Mouse (Mus musculus): Measurements from ENCODE around the gene Vsig8.

Vsig8 gene

DNA sequence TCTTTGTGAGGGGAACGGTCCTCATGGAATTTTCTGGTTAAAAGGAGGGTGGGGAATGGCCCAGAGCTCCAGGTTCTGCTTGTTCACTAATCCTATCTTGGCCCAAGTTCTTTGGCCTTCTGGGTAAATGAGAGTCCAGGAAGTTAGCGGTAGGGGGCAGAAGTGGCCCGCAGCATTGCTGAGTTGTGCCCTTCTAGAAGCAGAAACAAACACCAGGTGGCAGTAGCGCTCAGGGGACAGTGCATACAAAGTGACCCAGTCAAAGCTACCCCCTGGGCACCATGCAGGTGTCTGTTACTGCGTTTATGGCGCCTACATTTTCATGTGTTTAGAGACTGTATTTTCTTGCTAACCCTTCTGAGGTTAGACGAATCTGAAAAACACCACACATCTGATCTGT, 27.0 kb upstream of the Vsig8 start:
- peak; percentile 86 for DNase-seq (ENCODE audit: low read depth, low spot score)

DNA sequence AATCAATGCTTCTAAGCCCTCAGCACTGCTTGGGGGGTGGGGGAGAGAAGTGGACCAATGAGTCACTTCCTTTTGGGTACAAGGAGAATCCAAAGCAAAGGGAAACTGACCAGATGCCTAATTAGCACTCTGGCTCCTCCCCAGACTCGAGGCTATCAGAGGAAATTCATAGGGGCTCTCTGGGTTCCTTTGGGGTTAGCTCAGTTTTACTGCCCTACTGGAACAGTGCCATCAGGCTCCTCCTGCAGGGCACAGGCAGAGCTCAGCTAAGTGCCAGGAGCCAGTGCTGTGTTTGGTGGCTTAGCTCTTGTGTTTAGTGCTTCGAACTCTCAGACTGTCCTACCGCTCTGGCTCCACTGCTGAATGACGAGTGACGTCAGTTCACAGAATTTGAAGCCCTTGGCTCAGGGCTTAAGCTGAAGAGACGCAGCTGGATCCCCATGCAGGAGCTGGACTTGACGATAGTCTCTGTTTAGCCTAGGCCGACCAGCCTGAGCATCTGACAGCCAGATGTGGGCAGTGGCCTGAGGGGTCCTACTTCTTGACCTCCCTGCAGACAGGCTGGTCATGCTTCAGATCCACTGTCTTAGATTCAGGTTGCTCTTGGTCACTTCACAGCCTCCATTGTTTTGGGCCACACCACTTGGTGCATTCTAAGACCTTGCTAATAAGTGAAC, 25.1 kb upstream of the Vsig8 start:
- DNase-seq (ENCODE audit: low read depth, low spot score): no peak

DNA sequence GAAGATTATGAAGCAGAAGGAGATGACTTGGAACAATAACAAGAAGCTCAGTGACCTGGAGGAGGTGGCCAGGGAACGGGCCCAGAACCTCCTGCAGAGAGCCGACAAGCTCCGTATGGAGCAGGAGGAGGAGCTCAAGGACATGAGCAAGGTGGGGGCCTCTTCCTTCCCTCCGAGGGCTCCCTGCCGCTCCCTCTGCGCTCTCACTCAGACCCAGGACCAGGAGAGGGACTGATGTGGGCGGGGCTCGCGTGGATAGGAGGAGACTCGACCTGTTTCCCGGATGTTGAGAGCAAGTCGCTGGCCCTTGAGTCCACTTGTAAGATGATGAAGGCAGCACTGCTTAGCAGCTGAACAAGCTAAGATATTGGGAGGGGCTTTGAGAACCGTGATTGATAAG, 23.2 kb upstream of the Vsig8 start:
- no peak for DNase-seq (ENCODE audit: low read depth, low spot score)

DNA sequence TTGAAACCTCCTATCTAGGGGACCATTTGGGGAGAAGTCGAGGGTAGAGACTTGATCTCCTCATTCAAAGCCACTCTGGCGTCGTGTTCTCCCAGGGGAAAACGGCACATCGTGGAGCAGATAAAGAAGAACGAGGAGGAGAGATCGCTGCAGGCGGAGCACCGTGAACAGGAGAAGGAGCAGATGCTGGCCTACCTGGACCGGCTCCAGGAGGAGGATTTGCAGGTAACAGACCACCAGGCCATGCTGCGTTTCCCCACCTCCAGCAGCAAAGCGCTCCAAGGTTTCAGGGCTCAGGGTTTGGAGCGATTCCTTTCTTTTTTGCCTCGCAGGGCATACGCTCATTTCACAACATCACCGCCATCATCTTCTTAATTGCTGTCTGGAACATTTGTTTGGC, 20.6 kb upstream of the Vsig8 start:
- DNase-seq (ENCODE audit: low read depth, low spot score): no peak

DNA sequence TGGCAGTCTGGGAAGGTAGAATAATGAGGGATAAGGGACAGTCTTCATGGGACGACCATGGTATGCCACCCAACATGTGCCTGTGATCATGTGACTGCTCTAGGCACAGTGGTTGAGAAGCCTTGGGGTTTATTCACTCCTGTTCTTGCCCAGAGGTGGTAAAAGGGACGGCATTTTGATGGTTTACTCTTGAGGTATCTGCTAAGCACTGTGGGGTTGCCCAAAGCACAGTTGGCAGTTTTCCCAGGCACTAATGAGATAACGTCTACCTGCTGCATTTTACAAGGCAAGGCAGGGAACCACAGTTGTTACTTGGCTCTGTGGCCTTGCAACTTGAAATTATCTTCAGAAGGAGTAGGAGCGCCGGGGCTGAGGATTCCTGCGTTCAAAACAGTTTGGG, 15.9 kb upstream of the Vsig8 start:
- no peak for DNase-seq (ENCODE audit: low read depth, low spot score)

DNA sequence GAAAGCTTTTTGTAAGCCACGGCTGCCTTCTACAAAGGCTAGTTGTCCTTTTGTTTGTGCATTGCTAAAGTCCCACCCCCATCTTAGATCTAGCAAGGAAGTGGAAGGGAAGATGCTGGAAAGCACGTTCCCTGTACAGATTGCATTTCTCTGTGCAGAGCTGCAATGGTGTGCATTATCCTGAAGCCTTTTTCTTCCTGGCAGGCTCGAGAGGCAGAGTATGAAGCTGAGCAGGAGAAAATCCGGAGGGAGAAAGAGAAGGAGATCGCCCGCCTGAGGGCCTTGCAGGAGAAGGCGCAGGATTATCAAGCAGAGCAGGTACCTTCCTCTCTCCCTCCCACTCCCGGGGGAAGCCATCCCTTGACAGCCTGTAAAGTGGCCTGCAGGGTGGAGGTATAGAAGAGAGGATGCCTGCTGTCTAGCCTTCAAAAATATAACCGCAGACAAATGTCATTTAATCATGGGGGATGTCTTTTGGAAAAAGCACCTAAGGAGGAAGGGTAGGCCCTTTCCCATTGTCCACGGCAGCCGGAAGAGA, 15.4 kb upstream of the Vsig8 start:
- DNase-seq (ENCODE audit: low read depth, low spot score): no peak

DNA sequence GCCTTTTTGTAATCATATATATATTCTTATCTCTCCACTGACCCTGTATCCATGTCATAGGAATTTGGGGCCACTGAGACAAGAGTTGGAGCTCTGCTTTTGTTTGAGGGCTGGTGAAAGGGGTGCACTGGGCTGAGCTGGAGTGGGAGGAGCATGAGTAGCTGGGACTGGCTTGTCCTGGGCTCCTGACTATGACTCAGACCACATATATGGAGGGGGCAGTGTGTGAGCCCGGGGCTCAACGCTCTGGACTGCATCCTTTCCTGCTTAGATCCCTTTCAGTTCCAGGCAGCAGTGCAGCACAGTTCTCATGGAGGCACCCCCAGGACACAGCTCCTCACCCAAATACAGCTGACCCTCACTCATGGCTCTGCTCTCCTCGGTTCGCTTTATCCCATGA, 9.7 kb upstream of the Vsig8 start:
- DNase-seq (ENCODE audit: low read depth, low spot score): no peak

DNA sequence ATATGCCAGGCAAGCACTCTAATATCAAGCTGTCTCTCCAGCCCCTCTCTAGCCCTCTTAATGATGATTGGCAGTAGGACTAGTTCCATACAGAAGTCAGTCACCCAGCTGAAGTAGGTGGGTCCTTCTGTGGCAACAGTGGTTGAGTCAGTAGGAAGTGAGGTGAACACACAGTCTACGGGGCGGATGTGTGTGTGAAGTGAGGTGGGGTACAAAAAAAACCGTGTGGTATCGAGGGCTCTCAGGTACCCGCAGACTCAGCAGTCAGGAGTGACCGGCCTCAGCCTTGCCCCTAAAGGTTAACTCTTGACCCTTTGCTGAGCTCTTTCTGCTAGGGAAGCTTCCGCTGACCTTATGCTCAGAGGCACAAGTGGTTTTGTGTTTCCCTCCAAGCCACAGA, 7.2 kb upstream of the Vsig8 start:
- peak; percentile 70 for DNase-seq (ENCODE audit: low read depth, low spot score)

DNA sequence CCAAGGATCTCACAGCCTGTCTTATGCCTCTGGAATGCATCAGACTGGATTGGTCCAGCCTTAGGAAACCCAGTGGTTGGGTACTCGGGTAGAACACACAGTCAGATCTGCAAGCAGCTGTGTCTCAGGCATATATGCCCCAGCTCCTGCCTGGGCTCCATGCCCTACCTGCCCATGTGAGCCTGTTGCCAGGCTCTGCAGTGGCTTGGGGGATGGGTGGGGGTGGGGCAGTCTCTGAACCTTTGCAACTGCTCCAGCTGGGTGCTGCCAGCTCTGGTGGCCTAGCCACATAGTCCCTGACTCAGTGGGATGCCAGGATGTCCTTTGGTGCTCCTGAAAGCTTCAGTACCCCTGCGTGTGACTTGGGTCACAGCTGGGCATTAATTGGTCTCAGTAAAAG, 6.4 kb upstream of the Vsig8 start:
- no peak for DNase-seq (ENCODE audit: low read depth, low spot score)

DNA sequence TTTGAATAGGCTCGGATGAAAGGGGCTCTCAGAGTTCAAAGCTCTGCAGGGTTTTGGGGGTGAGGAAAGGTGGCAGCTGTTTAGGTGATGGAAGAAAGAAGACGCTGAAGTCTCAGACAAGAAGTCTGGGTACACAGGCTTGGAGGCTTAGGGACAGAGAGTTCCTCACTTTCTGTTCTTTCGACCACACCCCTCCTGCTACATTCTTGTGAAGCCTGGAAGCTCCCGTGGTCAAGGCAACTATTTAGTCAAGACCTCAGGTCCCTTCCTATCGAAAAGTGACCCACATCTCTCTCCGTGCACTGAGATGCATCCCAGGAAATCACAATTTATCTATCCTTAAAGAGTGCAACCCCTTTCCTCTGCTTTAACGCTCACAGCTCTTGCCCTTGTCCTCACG, 6.0 kb upstream of the Vsig8 start:
- DNase-seq (ENCODE audit: low read depth, low spot score): no peak

DNA sequence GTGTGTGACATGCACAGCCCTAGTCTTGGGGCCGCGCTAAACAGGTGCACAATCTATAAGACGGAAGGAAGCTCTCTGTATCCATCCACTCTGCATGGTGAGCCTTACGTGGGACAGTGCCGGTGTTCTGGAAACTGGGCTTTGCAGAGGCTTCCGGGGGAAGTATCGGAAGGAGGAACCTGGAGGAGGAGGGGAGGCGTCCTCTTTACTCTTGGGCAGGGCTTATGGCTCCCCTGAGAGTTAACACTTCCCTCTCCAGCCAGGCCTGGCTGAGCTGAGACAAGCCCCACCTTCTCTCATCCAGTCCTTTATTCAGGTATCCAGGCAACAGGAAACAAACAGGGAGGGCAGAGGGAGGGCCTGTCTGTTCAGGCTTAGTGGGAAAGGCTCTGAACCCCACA, 5.2 kb upstream of the Vsig8 start:
- peak; percentile 57 for DNase-seq (ENCODE audit: low read depth, low spot score)

DNA sequence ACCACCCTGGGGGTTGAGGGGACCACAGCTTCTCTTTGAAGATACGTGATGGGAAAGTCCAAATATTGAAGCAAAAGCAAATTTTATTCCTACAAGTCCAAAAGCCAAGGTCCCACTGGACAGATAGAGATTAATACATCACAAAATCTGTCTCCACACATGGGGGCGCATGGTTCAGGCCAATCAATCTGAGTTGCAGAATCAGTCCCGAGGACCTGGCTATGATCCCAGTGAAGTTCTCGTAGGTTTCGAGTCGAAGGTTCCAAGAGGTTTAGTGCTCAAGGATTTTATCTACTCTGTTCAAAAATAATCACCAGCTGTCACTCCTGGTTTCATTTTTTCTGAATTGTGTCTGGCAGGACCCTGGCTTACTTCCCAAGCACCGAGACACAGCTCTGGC, 4.7 kb upstream of the Vsig8 start:
- DNase-seq (ENCODE audit: low read depth, low spot score): no peak

DNA sequence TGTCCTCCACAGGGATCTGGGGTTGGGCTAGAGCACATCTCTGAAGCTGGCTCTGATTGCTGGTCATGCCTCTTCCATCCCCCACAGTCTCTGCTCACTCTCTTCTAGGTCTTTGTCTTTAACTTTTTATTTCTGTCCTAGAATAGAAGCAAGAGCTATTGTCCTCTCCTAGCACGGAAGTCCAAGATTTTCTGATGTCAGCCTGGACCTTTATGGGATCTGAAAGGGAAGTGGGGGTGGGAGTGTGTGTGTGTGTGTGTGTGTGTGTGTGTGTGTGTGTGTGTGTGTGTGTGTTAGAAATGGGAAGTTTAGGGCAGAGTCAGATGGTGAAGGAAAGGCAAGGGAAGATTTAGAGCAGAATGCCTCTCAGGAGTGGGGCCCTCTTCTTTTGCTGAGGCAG, 3.1 kb upstream of the Vsig8 start:
- DNase-seq (ENCODE audit: low read depth, low spot score): no peak

DNA sequence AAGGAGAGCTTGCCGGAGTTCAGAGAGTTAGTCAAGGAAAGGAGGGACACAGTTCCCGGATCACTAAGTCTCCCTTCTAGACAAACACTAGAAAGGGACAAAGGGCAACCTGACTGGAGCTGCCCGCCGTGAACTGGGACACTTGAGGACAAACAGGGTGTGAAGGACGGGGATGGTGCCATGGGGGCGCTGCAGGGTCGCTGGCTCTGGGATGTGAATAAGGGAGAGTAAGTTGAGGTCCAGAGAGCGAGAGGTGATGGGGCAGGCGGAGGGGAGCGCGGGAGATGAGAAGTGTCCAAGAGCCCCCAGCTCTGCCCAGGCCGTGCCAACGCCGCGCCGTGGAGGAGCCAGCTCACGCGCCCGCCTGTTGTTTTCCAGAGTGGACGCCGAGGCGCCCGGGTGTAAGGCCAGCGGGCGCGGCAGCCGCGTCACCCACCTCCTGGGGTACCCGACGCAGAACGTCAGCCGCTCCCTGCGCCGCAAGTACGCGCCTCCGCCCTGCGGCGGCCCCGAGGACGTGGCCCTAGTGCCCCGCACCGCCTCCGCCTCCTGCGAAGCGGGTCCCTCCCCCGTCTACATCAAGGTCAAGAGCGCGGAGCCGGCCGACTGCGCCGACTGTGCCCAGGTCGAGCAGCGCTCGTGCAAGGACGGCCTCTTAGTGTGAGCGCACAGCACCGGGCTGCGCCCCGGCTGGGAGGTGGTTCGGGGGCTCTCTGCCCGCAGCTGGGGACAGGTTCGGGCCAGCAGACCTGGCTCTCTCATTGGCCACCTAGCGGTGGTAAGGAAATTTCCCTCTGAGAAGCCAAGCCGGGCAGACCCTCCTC, 7.1 kb downstream of the Vsig8 start:
- peak; percentile 67 for DNase-seq (ENCODE audit: low read depth, low spot score)

DNA sequence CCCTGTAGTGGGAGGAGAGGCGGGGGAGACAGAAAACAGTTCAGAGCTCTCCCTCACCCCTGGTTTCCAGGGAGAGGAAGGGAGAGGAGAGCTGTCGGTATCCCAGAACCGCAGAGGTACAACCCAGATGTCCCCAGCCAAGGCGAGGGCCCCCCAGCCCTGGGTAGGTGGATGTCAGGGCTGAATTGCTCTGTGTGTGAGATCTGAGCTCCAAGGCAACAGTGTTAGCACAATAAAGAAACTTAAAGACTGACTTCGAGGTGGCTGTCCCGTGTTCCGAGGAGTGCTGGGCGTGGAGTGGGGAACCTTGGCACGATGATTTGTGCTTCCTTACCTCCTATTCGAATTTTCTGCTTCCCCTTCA, 7.7 kb downstream of the Vsig8 start:
- no peak for DNase-seq (ENCODE audit: low read depth, low spot score)

DNA sequence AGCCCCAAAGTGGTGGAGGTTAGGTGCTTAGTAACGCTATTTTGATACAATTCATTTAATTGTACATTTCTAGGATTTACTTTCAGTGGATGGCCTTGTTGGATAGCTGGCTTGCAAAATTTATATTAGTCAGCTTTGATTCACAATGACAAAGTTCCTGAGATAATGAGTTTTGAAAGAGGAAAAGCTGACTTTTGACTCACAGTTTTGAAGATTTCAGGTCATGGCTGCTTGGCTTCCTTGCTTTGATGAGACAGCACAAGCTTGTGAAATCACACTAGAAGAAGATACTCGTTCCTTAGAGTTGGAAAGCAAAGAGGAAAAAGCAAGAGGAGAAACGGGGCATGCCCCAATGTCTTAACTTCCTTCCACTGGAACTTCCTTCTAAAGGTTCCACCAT, 10.4 kb downstream of the Vsig8 start:
- DNase-seq (ENCODE audit: low read depth, low spot score): no peak

DNA sequence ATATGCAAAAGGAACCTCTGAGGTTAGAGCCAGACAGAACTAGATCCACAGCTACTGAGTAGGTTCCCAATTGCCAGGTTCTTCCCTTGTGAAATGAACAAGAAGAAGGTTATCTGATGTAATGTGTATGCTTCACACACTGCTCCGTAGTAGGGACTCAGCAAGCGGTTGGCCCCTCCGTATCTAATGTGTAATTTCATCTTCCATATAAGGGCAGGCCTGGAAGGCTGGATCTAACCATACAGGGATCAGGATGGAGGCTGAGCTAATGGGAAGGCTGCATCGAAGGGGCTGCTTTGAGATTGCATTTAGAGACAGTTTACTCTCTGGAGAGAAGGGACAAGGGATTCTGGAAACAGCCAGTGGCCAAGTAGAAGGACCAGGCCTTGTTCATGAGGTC, 12.0 kb downstream of the Vsig8 start:
- no peak for DNase-seq (ENCODE audit: low read depth, low spot score)

DNA sequence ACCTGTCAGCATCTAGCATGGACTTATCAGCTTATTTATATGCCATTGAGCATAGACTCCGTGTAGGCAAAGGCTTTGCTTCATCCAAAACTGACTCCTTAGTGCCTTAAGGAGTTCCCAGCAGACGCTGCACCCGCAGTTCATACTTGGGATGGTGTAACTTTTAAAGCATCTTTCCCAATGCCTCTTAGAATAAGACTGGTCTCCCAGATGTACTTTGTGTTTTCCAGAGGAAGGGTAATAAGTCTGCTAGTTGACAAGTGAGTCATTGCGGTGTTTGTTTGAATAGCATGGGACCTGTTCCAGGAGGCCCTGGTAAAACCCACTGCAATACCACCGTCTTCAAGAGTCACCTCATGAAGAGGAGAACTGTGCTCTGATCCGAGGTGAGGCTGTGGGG, 24.4 kb downstream of the Vsig8 start:
- no peak for DNase-seq (ENCODE audit: low read depth, low spot score)

DNA sequence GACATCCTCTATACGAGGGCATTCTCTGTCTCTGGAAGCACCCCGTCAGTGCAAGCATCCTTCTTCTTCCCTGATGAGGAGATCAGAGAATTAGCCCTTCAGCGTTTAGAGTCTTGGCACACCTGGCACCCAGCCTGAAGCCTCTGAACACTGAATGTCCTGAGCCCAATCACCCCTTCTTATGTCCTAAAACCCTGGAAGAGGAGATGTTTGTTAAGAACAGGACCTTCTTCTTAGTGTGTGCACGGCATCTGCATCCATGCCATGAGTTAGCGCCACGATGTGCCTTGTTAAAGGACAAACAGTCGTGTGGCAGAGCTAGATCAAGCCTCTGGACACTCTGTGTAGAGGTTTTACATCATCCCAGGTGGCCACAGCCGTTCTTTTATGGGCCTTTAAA, 26.7 kb downstream of the Vsig8 start:
- DNase-seq (ENCODE audit: low read depth, low spot score): no peak

DNA sequence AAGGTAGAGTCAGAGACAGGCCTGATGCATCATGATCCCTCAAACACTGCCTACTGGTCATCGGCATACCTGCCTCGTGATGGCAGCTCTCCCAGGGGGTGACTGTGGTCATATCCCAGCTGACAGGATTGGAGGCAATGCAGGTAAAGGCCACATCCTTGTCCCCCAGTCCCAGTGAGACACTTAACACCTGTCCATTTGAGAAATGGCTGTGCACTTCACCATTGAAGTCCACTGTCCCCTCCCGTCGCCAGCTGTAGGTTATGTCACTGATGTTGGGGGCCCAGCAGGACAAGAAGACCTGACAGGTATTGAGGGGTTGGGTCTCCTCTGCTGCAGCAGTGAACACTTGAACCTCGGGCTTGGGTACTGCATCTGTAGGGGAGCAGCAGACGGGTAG, 28.5 kb downstream of the Vsig8 start:
- no peak for DNase-seq (ENCODE audit: low read depth, low spot score)

DNA sequence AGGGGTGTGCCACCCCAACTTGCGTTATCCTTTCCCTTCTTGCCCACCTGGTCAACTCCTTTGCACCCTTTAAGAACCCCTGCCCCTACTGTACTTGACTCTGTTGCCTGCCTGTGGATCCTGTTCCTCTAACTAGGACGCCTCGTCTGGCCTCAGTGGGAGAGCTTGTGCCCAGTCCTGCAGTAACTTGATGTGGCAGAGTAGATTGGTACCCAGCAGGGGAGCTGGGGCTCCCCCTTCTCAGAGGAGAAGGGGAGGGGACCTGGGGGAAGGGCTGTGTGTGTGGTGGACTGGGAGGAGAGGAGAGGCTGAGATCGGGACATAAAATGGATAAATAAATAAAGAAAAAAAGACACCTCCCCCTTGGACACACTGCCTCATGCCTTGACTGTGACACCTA, 29.3 kb downstream of the Vsig8 start:
- DNase-seq (ENCODE audit: low read depth, low spot score): no peak

DNA sequence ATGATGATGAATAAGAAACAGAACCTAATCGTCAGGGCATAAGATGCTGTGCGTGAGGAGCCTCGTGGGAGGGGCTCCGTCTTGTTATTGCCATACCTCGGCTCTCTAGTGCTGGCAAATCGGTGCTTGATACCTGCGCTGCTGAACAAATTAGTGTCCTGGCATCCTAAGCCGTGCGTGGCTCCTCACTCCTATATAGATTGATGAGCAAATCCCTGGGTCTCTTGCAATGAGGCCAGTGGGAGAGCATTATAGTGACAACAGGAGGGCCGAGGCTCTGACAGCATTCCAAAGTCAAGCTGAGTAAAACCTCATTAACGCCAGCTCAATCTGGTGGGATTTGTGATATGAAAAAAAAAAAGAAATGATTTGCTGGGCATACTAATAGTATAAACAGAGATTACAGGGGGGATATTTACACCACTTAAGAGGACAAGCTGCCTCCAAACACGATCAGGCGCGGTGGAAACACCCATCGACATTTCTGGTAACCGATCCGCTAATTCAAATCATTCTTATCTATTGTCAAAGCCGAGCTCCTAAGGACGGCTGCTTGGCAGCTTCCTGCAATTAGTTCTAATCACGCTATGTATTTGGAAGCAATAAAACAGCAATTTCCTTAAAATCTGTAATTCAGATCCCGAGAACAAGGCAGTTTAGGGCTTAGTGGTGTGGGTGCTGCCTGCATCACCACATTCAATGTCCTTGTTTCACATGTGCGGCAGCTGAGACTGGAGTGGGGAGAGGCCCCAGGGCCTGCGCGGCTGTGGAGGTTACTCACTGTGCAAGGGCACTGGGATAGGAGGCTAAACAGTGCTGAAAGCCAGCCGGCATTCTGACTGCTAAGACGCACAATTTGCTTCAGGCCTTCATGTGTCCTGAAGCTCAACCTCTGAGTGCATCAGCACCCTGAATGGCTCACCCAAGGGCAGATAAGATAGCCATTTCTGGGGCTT, 30.2 kb downstream of the Vsig8 start:
- no peak for DNase-seq (ENCODE audit: low read depth, low spot score)

All from CD4-positive helper T cell, adult 2 months (primary cell).